Mouse (Mus musculus): ENCODE data around the gene Atp8a2.
"Not testable (repeated sequence)": the region's sequence is repeated elsewhere in the genome, so short reads cannot be mapped to it uniquely, and the experiment has no call there.

The Atp8a2 gene

GRCm38 (mm10) chr14:59783348-59784341 is 413.3 kb downstream of the Atp8a2 start:
- DNase-seq (ENCODE audit: low spot score in 2 of 2), result no peak

- no peak for DNase-seq (ENCODE audit: low spot score in 2 of 2)
Measured at GRCm38 (mm10) chr14:59780391-59780790, 416.6 kb downstream of the Atp8a2 start.

GRCm38 (mm10) chr14:59762227-59762626 is 434.8 kb downstream of the Atp8a2 start:
- no peak for DNase-seq (ENCODE audit: low spot score in 2 of 2)

- no peak for DNase-seq (ENCODE audit: low spot score in 2 of 2)
Measured at GRCm38 (mm10) chr14:59759900-59760493, 437.0 kb downstream of the Atp8a2 start.

GRCm38 (mm10) chr14:59759196-59759839 is 437.7 kb downstream of the Atp8a2 start:
- DNase-seq (ENCODE audit: low spot score in 2 of 2), result no peak

- DNase-seq (ENCODE audit: low spot score in 2 of 2), result no peak
Measured at GRCm38 (mm10) chr14:59752401-59752800, 444.6 kb downstream of the Atp8a2 start.

- no peak for DNase-seq (ENCODE audit: low spot score in 2 of 2)
Measured at GRCm38 (mm10) chr14:59750005-59750404, 447.0 kb downstream of the Atp8a2 start.

GRCm38 (mm10) chr14:59745676-59746075 is 451.3 kb downstream of the Atp8a2 start:
- DNase-seq (ENCODE audit: low spot score in 2 of 2), result no peak

GRCm38 (mm10) chr14:59741752-59742151 is 455.2 kb downstream of the Atp8a2 start:
- DNase-seq (ENCODE audit: low spot score in 2 of 2), result no peak

- DNase-seq (ENCODE audit: low spot score in 2 of 2), result no peak
Measured at GRCm38 (mm10) chr14:59739446-59739845, 457.5 kb downstream of the Atp8a2 start.

- DNase-seq (ENCODE audit: low spot score in 2 of 2), result no peak
Measured at GRCm38 (mm10) chr14:59737734-59738294, 459.2 kb downstream of the Atp8a2 start.

- no peak for DNase-seq (ENCODE audit: low spot score in 2 of 2)
Measured at GRCm38 (mm10) chr14:59736861-59737700, 459.9 kb downstream of the Atp8a2 start.

GRCm38 (mm10) chr14:59730043-59730390 is 467.0 kb downstream of the Atp8a2 start:
- DNase-seq (ENCODE audit: low spot score in 2 of 2), result no peak

GRCm38 (mm10) chr14:59729298-59730042 is 467.5 kb downstream of the Atp8a2 start:
- DNase-seq (ENCODE audit: low spot score in 2 of 2), result no peak

- DNase-seq (ENCODE audit: low spot score in 2 of 2), result no peak
Measured at GRCm38 (mm10) chr14:59727016-59727415, 470.0 kb downstream of the Atp8a2 start.

GRCm38 (mm10) chr14:59723163-59723562 is 473.8 kb downstream of the Atp8a2 start:
- DNase-seq (ENCODE audit: low spot score in 2 of 2), result no peak

GRCm38 (mm10) chr14:59721957-59722356 is 475.0 kb downstream of the Atp8a2 start:
- no peak for DNase-seq (ENCODE audit: low spot score in 2 of 2)

- no peak for DNase-seq (ENCODE audit: low spot score in 2 of 2)
Measured at GRCm38 (mm10) chr14:59721356-59721755, 475.6 kb downstream of the Atp8a2 start.

- DNase-seq (ENCODE audit: low spot score in 2 of 2), result no peak
Measured at GRCm38 (mm10) chr14:59720386-59720785, 476.6 kb downstream of the Atp8a2 start.

- DNase-seq (ENCODE audit: low spot score in 2 of 2), result not testable (repeated sequence)
Measured at GRCm38 (mm10) chr14:59716443-59717085, 480.4 kb downstream of the Atp8a2 start.

Measured in spleen, postnatal 10 days (tissue).